Mouse (Mus musculus) A20 (cell line): Measurements from ENCODE around the gene Onecut3.
A peak's percentile ranks its signal among the peaks of the same experiment; 100 is the strongest.

Source experiments
- DNase-seq: peaks from one replicate; pipeline ENCODE4 v3.0.0-alpha.2; 2011; ENCODE audit warnings: low read depth, low spot score

Gene Onecut3

GRCm38 (mm10) chr10:80503599-80504220 lies 9.1 kb downstream of the Onecut3 start:
- no peak for DNase-seq

GRCm38 (mm10) chr10:80504724-80505123 lies 10.1 kb downstream of the Onecut3 start:
- DNase-seq: no peak

- peak; percentile 69 for DNase-seq
These were observed 11.6 kb downstream of the Onecut3 start for GRCm38 (mm10) chr10:80506222-80506621.

GRCm38 (mm10) chr10:80509412-80510272 lies 15.0 kb downstream of the Onecut3 start:
- peak; percentile 85 for DNase-seq

- no peak for DNase-seq
These were observed 15.6 kb downstream of the Onecut3 start for GRCm38 (mm10) chr10:80510273-80510660.

- DNase-seq: no peak
These were observed 19.1 kb downstream of the Onecut3 start for GRCm38 (mm10) chr10:80513739-80514138.

GRCm38 (mm10) chr10:80519287-80519686 lies 24.7 kb downstream of the Onecut3 start:
- no peak for DNase-seq

- DNase-seq: peak; percentile 55
These were observed 28.7 kb downstream of the Onecut3 start for GRCm38 (mm10) chr10:80523299-80523698.

GRCm38 (mm10) chr10:80526172-80526571 lies 31.5 kb downstream of the Onecut3 start:
- DNase-seq: no peak

GRCm38 (mm10) chr10:80532783-80533182 lies 38.1 kb downstream of the Onecut3 start:
- DNase-seq: no peak

GRCm38 (mm10) chr10:80533704-80534103 lies 39.1 kb downstream of the Onecut3 start:
- DNase-seq: peak; percentile 54

- peak; percentile 84 for DNase-seq
These were observed 40.4 kb downstream of the Onecut3 start for GRCm38 (mm10) chr10:80535071-80535470.

GRCm38 (mm10) chr10:80535711-80536110 lies 41.1 kb downstream of the Onecut3 start:
- peak; percentile 72 for DNase-seq

GRCm38 (mm10) chr10:80538180-80538579 lies 43.5 kb downstream of the Onecut3 start:
- DNase-seq: peak; percentile 40

GRCm38 (mm10) chr10:80538710-80539394 lies 44.2 kb downstream of the Onecut3 start, which contains the start of gene Atp8b3:
Gene Atp8b3 (minus strand): TSS chr10:80539124.
- DNase-seq: peak; percentile 99

- DNase-seq: no peak
These were observed 44.9 kb downstream of the Onecut3 start for GRCm38 (mm10) chr10:80539493-80539892.

- DNase-seq: no peak
These were observed 49.2 kb downstream of the Onecut3 start for GRCm38 (mm10) chr10:80543873-80544272.

GRCm38 (mm10) chr10:80545590-80545989 lies 51.0 kb downstream of the Onecut3 start:
- no peak for DNase-seq

GRCm38 (mm10) chr10:80546945-80547344 lies 52.3 kb downstream of the Onecut3 start:
- DNase-seq: no peak

GRCm38 (mm10) chr10:80547539-80547938 lies 52.9 kb downstream of the Onecut3 start:
- DNase-seq: no peak

GRCm38 (mm10) chr10:80548428-80549006 lies 53.9 kb downstream of the Onecut3 start:
- peak; percentile 46 for DNase-seq

GRCm38 (mm10) chr10:80549279-80549678 lies 54.6 kb downstream of the Onecut3 start:
- DNase-seq: no peak
